Mouse (Mus musculus) CH12.LX (cell line): ENCODE data around the gene Map2k7. TPM values are rescaled to one million over a fixed set of nuclear protein-coding genes. Genes with fewer than 3 reads are reported as not detected.

Experiments used
- DNase-seq: peaks from one replicate; pipeline ENCODE4 v3.0.0-alpha.2; 2013; ENCODE audit errors: extremely low read depth
- H3K27ac ChIP-seq: 2 replicates; pipeline ENCODE4 v1.5.1; 2012; ENCODE audit warnings: low read depth, mild to moderate bottlenecking, control low read depth, moderate library complexity; ENCODE audit not compliant: insufficient read depth
- H3K27me3 ChIP-seq: replicated peaks from 2 replicates; pipeline ENCODE3; 2012; ENCODE audit warnings: inconsistent platforms
- H3K36me3 ChIP-seq, 2 experiments: replicated peaks in 1 of 2; 2 replicates each; pipeline versions ENCODE3 to v1.6.1; 2012; ENCODE audit warnings: inconsistent platforms in 1 of 2, low read length in 1 of 2, mild to moderate bottlenecking in 1 of 2, mixed read lengths in 1 of 2, moderate library complexity in 1 of 2; ENCODE audit not compliant: control insufficient read depth in 1 of 2, insufficient read depth in 1 of 2
- H3K4me1 ChIP-seq, 2 experiments: 2 replicates each; pipeline ENCODE4 v1.6.1; 2012; ENCODE audit warnings: inconsistent platforms in 1 of 2, moderate library complexity in 1 of 2; ENCODE audit not compliant: insufficient read depth in 2 of 2, control insufficient read depth in 1 of 2
- H3K4me2 ChIP-seq: 2 replicates; pipeline ENCODE4 v1.6.1; 2012; ENCODE audit warnings: low read depth, mild to moderate bottlenecking, control low read depth; ENCODE audit not compliant: poor library complexity, insufficient read depth, severe bottlenecking
- H3K4me3 ChIP-seq, 3 experiments: fragments of 150-350 bp in 1 of 3; sonication (generic) in 1 of 3; replicated peaks in 1 of 3; 2 replicates each; pipeline versions ENCODE3 to v1.5.1; 2011 to 2012; ENCODE audit warnings: low read depth in 2 of 3, low read length in 2 of 3, mild to moderate bottlenecking in 2 of 3, moderate library complexity in 2 of 3, control low read depth in 1 of 3, improper control_type of control experiment in 1 of 3, inconsistent platforms in 1 of 3, mixed read lengths in 1 of 3; ENCODE audit not compliant: poor library complexity in 1 of 3
- H3K79me2 ChIP-seq: replicated peaks from 2 replicates; pipeline ENCODE4 v1.6.1; 2012; ENCODE audit warnings: mild to moderate bottlenecking, moderate library complexity; ENCODE audit not compliant: control insufficient read depth, poor library complexity, insufficient read depth, severe bottlenecking; ENCODE audit errors: extremely low read depth
- H3K9ac ChIP-seq: 2 replicates; pipeline ENCODE4 v1.6.1; 2012; ENCODE audit warnings: low read depth, mild to moderate bottlenecking, control low read depth, moderate library complexity; ENCODE audit not compliant: insufficient read depth
- H3K9me3 ChIP-seq: replicated peaks from 2 replicates; pipeline ENCODE3; 2012; ENCODE audit warnings: low read length, inconsistent platforms, mixed read lengths
- CHD1 ChIP-seq: IDR thresholded peaks from 2 replicates; pipeline ENCODE4 v1.6.1; 2012; ENCODE audit warnings: low read depth, low read length, improper control_type of control experiment, inconsistent platforms
- E2F4 ChIP-seq: IDR thresholded peaks from 2 replicates; pipeline ENCODE4 v1.6.1; 2011; ENCODE audit warnings: low read depth, low read length, improper control_type of control experiment; ENCODE audit not compliant: insufficient replicate concordance
- ELF1 ChIP-seq: IDR thresholded peaks from 2 replicates; pipeline ENCODE4 v1.6.1; 2014; ENCODE audit warnings: low read depth, mild to moderate bottlenecking, inconsistent platforms, low read length, improper control_type of control experiment
- EP300 ChIP-seq: IDR thresholded peaks from 2 replicates; pipeline ENCODE4 v1.6.1; 2011; ENCODE audit warnings: low read length, improper control_type of control experiment
- ETS1 ChIP-seq: conservative IDR thresholded peaks from 2 replicates; pipeline ENCODE4 v1.6.1; 2012; ENCODE audit warnings: low read depth, mild to moderate bottlenecking, inconsistent platforms, low read length, improper control_type of control experiment, moderate library complexity
- GABPA ChIP-seq: IDR thresholded peaks from 2 replicates; pipeline ENCODE4 v1.6.1; 2012; ENCODE audit warnings: low read depth, low read length, improper control_type of control experiment, inconsistent platforms; ENCODE audit not compliant: insufficient replicate concordance
- HCFC1 ChIP-seq: IDR thresholded peaks from 2 replicates; pipeline ENCODE4 v1.6.1; 2012; ENCODE audit warnings: low read depth, mild to moderate bottlenecking, inconsistent platforms, low read length, improper control_type of control experiment
- IRF4 ChIP-seq: IDR thresholded peaks from 2 replicates; pipeline ENCODE4 v1.6.1; 2014; ENCODE audit warnings: low read depth, mild to moderate bottlenecking, inconsistent platforms, low read length, improper control_type of control experiment
- JUN ChIP-seq: IDR thresholded peaks from 2 replicates; pipeline ENCODE4 v1.6.1; 2011; ENCODE audit warnings: low read depth, mild to moderate bottlenecking, low read length, improper control_type of control experiment, moderate library complexity; ENCODE audit not compliant: insufficient read depth
- JUND ChIP-seq: conservative IDR thresholded peaks from 2 replicates; pipeline ENCODE4 v1.6.1; 2011; ENCODE audit warnings: low read depth, low read length, improper control_type of control experiment
- KAT2A ChIP-seq: IDR thresholded peaks from 2 replicates; pipeline ENCODE4 v1.6.1; 2012; ENCODE audit warnings: low read length, improper control_type of control experiment, inconsistent platforms; ENCODE audit not compliant: insufficient replicate concordance
- MAFK ChIP-seq: IDR thresholded peaks from 2 replicates; pipeline ENCODE4 v1.6.1; 2011; ENCODE audit warnings: low read length, improper control_type of control experiment; ENCODE audit not compliant: insufficient replicate concordance
- MAX ChIP-seq: IDR thresholded peaks from 2 replicates; pipeline ENCODE4 v1.6.1; 2011; ENCODE audit warnings: low read length, improper control_type of control experiment
- MEF2A ChIP-seq: IDR thresholded peaks from 2 replicates; pipeline ENCODE4 v1.6.1; 2014; ENCODE audit warnings: low read depth, mild to moderate bottlenecking, inconsistent platforms, low read length, improper control_type of control experiment, borderline replicate concordance
- MXI1 ChIP-seq: IDR thresholded peaks from 2 replicates; pipeline ENCODE4 v1.6.1; 2011; ENCODE audit warnings: mild to moderate bottlenecking, low read depth, low read length, improper control_type of control experiment
- MYC ChIP-seq: IDR thresholded peaks from 2 replicates; pipeline ENCODE4 v1.6.1; 2011; ENCODE audit warnings: low read depth, mild to moderate bottlenecking, improper control_type of control experiment, low read length
- NELFE ChIP-seq: IDR thresholded peaks from 2 replicates; pipeline ENCODE4 v1.6.1; 2011; ENCODE audit warnings: low read depth, low read length, improper control_type of control experiment
- PAX5 ChIP-seq: IDR thresholded peaks from 2 replicates; pipeline ENCODE4 v1.6.1; 2012; ENCODE audit warnings: low read length, inconsistent platforms, mixed read lengths
- POLR2A ChIP-seq: IDR thresholded peaks from 2 replicates; pipeline ENCODE4 v1.6.1; 2011; ENCODE audit warnings: low read depth, mild to moderate bottlenecking, improper control_type of control experiment, low read length
- POLR2AphosphoS2 ChIP-seq: IDR thresholded peaks from 2 replicates; pipeline ENCODE4 v1.6.1; 2011; ENCODE audit warnings: low read depth, low read length, improper control_type of control experiment
- RAD21 ChIP-seq: IDR thresholded peaks from 2 replicates; pipeline ENCODE4 v1.6.1; 2011; ENCODE audit warnings: low read depth, mild to moderate bottlenecking, low read length, improper control_type of control experiment, moderate library complexity
- RCOR1 ChIP-seq: conservative IDR thresholded peaks from 2 replicates; pipeline ENCODE4 v1.6.1; 2012; ENCODE audit warnings: low read depth, mild to moderate bottlenecking, inconsistent platforms, low read length, improper control_type of control experiment
- SMC3 ChIP-seq: IDR thresholded peaks from 2 replicates; pipeline ENCODE4 v1.6.1; 2011; ENCODE audit warnings: low read depth, low read length, improper control_type of control experiment
- UBTF ChIP-seq: IDR thresholded peaks from 2 replicates; pipeline ENCODE4 v1.6.1; 2012; ENCODE audit warnings: low read depth, mild to moderate bottlenecking, inconsistent platforms, low read length, improper control_type of control experiment, moderate library complexity
- USF2 ChIP-seq: conservative IDR thresholded peaks from 2 replicates; pipeline ENCODE4 v1.6.1; 2011; ENCODE audit warnings: low read depth, low read length, improper control_type of control experiment
- ZC3H11A ChIP-seq: IDR thresholded peaks from 2 replicates; pipeline ENCODE4 v1.6.1; 2012; ENCODE audit warnings: low read depth, mild to moderate bottlenecking, inconsistent platforms, low read length, improper control_type of control experiment
- ZMIZ1 ChIP-seq: IDR thresholded peaks from 2 replicates; pipeline ENCODE4 v1.6.1; 2012; ENCODE audit warnings: low read depth, mild to moderate bottlenecking, inconsistent platforms, low read length, improper control_type of control experiment
- ZNF384 ChIP-seq: IDR thresholded peaks from 2 replicates; pipeline ENCODE4 v1.6.1; 2012; ENCODE audit warnings: low read depth, low read length, improper control_type of control experiment, inconsistent platforms
- dilution Hi-C: fragments of 300-500 bp; cut with MboI; formaldehyde crosslinking; loops from 2 replicates; pipeline ENCODE4 v1.14.3; 2020; ENCODE audit warnings: low sequenced_read_pairs; ENCODE audit not compliant: extremely low pct_unique_long_range_greater_than_20kb, extremely low pct_ligation_motif_present
- in situ Hi-C: fragments of 300-500 bp; cut with MboI; formaldehyde crosslinking; loops from 3 replicates; pipeline ENCODE4 v1.14.3; 2019; ENCODE audit warnings: low sequenced_read_pairs, low pct_ligation_motif_present, low pct_unique_long_range_greater_than_20kb, mixed read lengths
- polyA plus RNA-seq: library from polyadenylated mRNA; unstranded; fragments of >175 nt; gene quantifications from 2 replicates; pipeline ENCODE4 v1.2.1, GENCODE M21; 2012; ENCODE audit warnings: low read depth; ENCODE audit not compliant: insufficient read length
- total RNA-seq, 2 experiments: library from RNA; depleted of rRNA; stranded (reverse); fragments of 300-350 nt in 1 of 2; fragments of >200 nt in 1 of 2; gene quantifications; 2 replicates each; pipeline ENCODE4 v1.2.3; 2012 to 2014

Map2k7 gene
- total and polyA plus RNA-seq, 3 experiments, result 11.8 to 74.0 (median 18.1) TPM

DNA sequence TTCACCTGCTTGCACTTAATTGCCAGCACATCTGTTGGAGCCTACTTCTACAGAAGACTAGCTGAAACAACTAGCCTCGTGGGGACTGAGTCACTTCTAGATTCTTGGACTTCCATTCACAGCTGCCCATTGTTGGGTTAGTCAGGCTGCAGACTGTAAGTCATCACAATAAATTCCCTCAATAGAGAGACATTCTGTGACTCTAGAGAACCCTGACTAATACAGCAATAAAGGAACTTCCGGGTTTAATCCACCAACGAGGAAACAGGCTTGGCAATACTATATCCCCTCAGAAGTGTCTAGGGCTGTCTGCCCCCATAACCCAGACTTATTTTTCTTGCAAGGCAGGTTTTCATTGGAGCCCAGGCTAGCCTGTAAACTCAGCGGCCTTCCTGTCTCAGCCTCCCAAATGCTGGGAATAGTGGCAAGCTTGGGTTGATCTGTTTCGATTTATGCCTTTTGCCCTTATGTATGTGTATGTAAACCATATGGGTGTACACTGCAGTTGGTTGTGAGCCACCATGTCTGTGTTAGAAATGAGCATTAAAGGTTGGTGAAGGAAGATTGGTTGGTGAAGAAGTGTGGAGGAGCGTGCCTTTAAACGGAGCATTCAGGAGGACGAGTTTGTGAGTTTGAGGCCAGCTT, 13.7 kb downstream of the Map2k7 start:
- in situ Hi-C loops (loop anchor here (10.0 kb wide), 1 partner anchor 63 kb away; no protein-coding TSS in a partner anchor), dilution Hi-C loops (no loop called here)
- Histone ChIP-seq H3K27ac (no peak overlapping the region), H3K4me2 (peak overlapping the region; percentile 71), H3K9ac (peak overlapping the region; percentile 76), H3K79me2 (no peaks in the 10 kb centered on the region), H3K9me3 (no peaks in the 10 kb centered on the region), H3K27me3 (no peaks in the 10 kb centered on the region), H3K36me3 (peaks cover 40 to 71% of the 10 kb centered on the region in 2 experiments), H3K4me3 (peak overlapping the region; percentile 39 to 68 (median 64)), H3K4me1 (peaks cover 7 to 14% of the 10 kb centered on the region in 2 experiments)
- no peak for DNase-seq
- no peak for TF ChIP-seq MAFK
- no peak for TF ChIP-seq SMC3
- TF ChIP-seq PAX5, result no peak
- TF ChIP-seq RCOR1, result no peak
- no peak for TF ChIP-seq EP300
- no peak for TF ChIP-seq POLR2AphosphoS2
- no peak for TF ChIP-seq MYC
- no peak for TF ChIP-seq RAD21
- TF ChIP-seq NELFE, result no peak
- no peak for TF ChIP-seq ETS1
- TF ChIP-seq KAT2A, result no peak
- no peak for TF ChIP-seq UBTF
- no peak for TF ChIP-seq MEF2A

DNA sequence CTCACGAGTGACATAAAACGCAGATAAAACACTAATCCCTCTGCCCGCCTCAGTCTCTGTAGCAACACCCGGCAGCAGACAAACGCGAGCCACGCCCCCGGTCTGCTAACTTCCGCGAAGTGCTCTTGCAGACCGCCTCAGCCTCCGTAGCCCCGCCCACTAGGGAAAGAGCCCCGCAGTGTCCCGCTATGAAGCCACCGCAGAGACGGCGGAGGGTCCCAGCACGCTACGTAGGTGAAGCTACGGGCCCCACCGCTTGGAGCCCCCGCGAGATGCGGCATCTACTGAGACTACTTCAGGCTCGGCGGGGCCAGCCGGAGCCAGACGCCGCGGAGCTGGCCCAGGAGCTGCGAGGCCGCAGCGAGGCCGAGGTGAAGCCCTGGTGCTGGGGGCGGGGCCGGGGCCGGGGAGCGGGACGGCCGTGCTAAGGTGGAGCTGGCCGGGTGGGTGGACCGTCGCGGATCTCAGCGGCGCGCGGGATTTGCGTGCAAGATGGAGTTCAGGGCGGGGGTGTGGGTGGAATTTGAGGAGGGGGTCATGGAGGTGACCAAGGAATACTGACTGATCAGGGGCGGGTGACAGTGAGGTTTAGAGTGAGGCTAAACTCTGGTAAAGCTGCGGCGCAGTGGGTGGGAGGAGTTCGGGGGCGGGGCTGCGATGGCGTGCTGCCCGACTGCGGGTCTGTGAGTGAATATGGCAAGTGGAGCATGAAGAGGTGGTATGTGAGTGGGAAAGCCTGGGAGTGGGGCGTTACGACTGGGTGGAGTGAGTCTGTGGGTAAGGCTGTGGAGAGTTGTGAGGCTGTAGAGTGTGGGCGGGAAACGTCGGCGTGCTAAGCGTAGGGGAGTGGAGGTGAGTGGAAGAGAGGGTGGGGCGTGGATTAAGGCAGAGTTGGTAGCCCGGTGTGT, 14.6 kb downstream of the Map2k7 start, which contains the start of gene Snapc2:
Gene Snapc2, plus strand, starts transcription at position 147 of the 908 bp plus-strand sequence.
- dilution Hi-C loops, result no loop called here
- TF ChIP-seq CHD1 (no peak), UBTF (0 out of 2 replicates have a peak, but pooled peaks have one; percentile 59), POLR2A (peak; percentile 75), MAFK (no peak), ETS1 (no peak), E2F4 (no peak), HCFC1 (peak; percentile 90), USF2 (no peak), ZNF384 (no peak), JUND (no peak), MAX (peak; percentile 73; the same call in 1 of the 2 replicates), IRF4 (peak; percentile 57), KAT2A (peak; percentile 83; the same call in 1 of the 2 replicates), SMC3 (no peak), GABPA (no peak; the same call in 1 of the 2 replicates), MXI1 (peak; percentile 84), ZMIZ1 (no peak; the same call in 1 of the 2 replicates), ELF1 (peak; percentile 94), RCOR1 (0 out of 2 replicates have a peak, but pooled peaks have one; percentile 14), JUN (no peak), ZC3H11A (no peak), RAD21 (no peak)

More for the DNA sequence above, 14.6 kb downstream of the Map2k7 start, which contains the start of gene Snapc2:
- no peaks in the 10 kb centered on the region for H3K27me3 ChIP-seq
- in situ Hi-C loops, result loop anchor here (10.0 kb wide), 1 partner anchor 62 kb away; no protein-coding TSS in a partner anchor
- peak within 1 kb of the TSS; percentile 76 for H3K9ac ChIP-seq
- peak within 1 kb of the TSS; percentile 64 to 68 (median 67) for H3K4me3 ChIP-seq
- H3K79me2 ChIP-seq, result no peaks in the 10 kb centered on the region
- peaks cover 45 to 71% of the 10 kb centered on the region in 2 experiments for H3K36me3 ChIP-seq
- H3K9me3 ChIP-seq, result no peaks in the 10 kb centered on the region
- H3K27ac ChIP-seq, result no peak within 1 kb of the TSS
- peak; percentile 96 for DNase-seq
- H3K4me1 ChIP-seq, result peaks cover 7 to 14% of the 10 kb centered on the region in 2 experiments
- H3K4me2 ChIP-seq, result peak within 1 kb of the TSS; percentile 82
